8 mouse cellular contexts compared by ENCODE assay signal in genomic region chr4:134923258-134924018, GRCm38 (mm10). TPM values are rescaled to one million over a fixed set of nuclear protein-coding genes. Genes with fewer than 3 reads are reported as not detected.
DNase-seq lines count a peak whose midpoint lies in the region; ATAC-seq lines count a peak whose summit lies in the region.

Gene Rsrp1 (plus strand): TSS chr4:134923592.

- WGBS in hindbrain, embryonic 15.5 days = under 1% methylated on average over 64 of the region's 64 CpGs

- H3K27me3 ChIP-seq in hindbrain, embryonic 15.5 days = no peaks in the 10 kb centered on the region

- DNase-seq in R1 (ENCODE audit: low read depth, low spot score) = peak; percentile 98
- peak; percentile 98 to 99 for DNase-seq in cerebellum, postnatal 25 days
- peak; percentile 96 to 98 for DNase-seq in frontal cortex, postnatal 36 days (ENCODE audit: low spot score in 2 of 2)
- DNase-seq in left cerebral cortex, adult 11 months (ENCODE audit: low spot score) = peak; percentile 96
- DNase-seq in lung, postnatal 4 days = peak; percentile 98 to 99
- peak; percentile 97 for DNase-seq in retina, postnatal 7 days (ENCODE audit: low read depth, low spot score)
- peak; percentile 96 for DNase-seq in urinary bladder, adult 2 months (ENCODE audit: low spot score)

- H3K9me3 ChIP-seq in hindbrain, embryonic 15.5 days = no peaks in the 10 kb centered on the region

- peak within 1 kb of the TSS; percentile 82 for H3K4me3 ChIP-seq in hindbrain, embryonic 15.5 days

- peaks cover 27% of the 10 kb centered on the region for H3K36me3 ChIP-seq in hindbrain, embryonic 15.5 days

- peak within 1 kb of the TSS; percentile 79 for H3K4me2 ChIP-seq in hindbrain, embryonic 15.5 days

- peak; percentile 95 for ATAC-seq in hindbrain, embryonic 15.5 days (ENCODE audit: low FRiP score, low read depth)

- H3K4me1 ChIP-seq in hindbrain, embryonic 15.5 days (replicated peaks) = peaks cover 29% of the 10 kb centered on the region

- peak within 1 kb of the TSS; percentile 92 for H3K9ac ChIP-seq in hindbrain, embryonic 15.5 days

- peak within 1 kb of the TSS; percentile 96 for H3K27ac ChIP-seq in hindbrain, embryonic 15.5 days (replicated peaks)

RNA-seq across cellular contexts. Expression of gene Rsrp1, which starts in this region (rescaled TPM):
- polyA plus RNA-seq in hindbrain, embryonic 15.5 days (2015; fragmentation: Nextera tagmentation; extraction: Ambion mirVana) = 465 and 471 TPM in 2 replicates
- polyA plus RNA-seq in urinary bladder, adult 2 months (2012; rRNA removed) = 580 and 969 TPM in 2 replicates

Comparison
In these comparisons a context has a peak if more than half of its experiments do, and no peak if none do; other contexts are left out.
1. Peak in every context shown above with its lines: DNase-seq, ATAC-seq, H3K4me3 ChIP-seq and H3K27ac ChIP-seq.